Mouse (Mus musculus): Measurements from ENCODE around the gene Lekr1.
A peak's percentile ranks its signal among the peaks of the same experiment; 100 is the strongest.

GRCm38 (mm10) chr3:65627021-65627706 is 38.9 kb upstream of the Lekr1 start:
- TF ChIP-seq MAX (IDR thresholded peaks at IDR 0.05) (no peak), CTCF (IDR thresholded peaks at IDR 0.05; ENCODE audit: control insufficient read depth, insufficient read depth, insufficient read length) (no peak), USF1 (IDR thresholded peaks at IDR 0.05; ENCODE audit: low read depth) (no peak), FOSL1 (IDR thresholded peaks at IDR 0.05; ENCODE audit: insufficient read depth, low read length, poor library complexity, severe bottlenecking) (peak; percentile 11), CEBPB (IDR thresholded peaks at IDR 0.05; ENCODE audit: low read depth) (no peak)

All from C2C12 (cell line).